Mouse (Mus musculus): ENCODE data around the gene Arrdc4. TPM values are rescaled to one million over a fixed set of nuclear protein-coding genes. Genes with fewer than 3 reads are reported as not detected.

The Arrdc4 gene
- polyA plus RNA-seq (2015; fragmentation: Nextera tagmentation; extraction: Ambion mirVana): 32.1 and 34.4 TPM in 2 replicates

DNA sequence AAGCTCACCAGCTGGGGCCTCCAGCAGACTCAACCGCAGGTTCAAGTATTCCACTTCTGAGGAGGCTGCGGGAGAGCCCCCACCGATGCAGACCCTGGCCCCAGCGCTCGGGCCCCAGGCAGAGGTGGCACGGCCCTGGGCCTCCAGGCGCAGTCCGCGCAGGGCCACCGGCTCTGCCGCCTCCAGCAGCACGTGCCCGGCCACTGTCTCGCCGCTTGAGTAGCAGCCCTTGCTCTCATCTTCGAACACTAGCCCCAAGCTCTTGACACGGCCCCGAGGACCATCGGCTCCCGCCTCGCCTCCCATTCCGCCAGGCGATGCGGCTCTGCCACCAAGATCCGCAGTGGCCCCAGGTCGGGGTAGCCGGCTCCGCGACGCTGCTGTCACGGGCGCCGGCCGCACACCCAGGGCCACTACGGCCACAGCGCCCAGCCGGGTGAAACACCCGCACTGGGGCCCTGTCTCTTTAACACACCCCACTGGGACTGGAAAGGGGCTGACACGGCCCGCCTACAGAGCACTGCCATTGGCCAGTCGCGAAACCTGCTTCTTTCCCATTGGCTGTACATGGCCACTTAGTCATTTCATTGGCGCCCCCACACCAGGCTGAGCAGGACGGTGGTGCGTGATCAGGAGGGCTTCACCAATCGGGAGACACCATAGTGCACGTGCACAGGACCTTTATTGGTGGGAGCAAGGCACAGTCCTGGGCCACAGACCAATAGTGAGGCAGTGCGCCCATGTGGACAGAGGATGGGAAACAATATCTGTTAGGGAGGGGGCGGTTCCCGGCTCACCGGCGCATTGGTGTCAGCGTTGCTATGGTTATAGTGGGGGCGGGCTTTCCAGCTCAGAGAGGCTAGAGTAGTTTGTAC is at the start of gene Arrdc4:
Arrdc4 (minus strand) TSS at position 481 of the 875 bp plus-strand sequence.
- Histone ChIP-seq H3K36me3 (no peaks in the 10 kb centered on the region), H3K4me1 (peaks cover 46% of the 10 kb centered on the region), H3K27me3 (no peaks in the 10 kb centered on the region), H3K27ac (replicated peaks) (peak within 1 kb of the TSS; percentile 81), H3K4me3 (peak within 1 kb of the TSS; percentile 75), H3K4me2 (replicated peaks) (peak within 1 kb of the TSS; percentile 83), H3K9me3 (no peaks in the 10 kb centered on the region), H3K9ac (replicated peaks) (peak within 1 kb of the TSS; percentile 75)
- WGBS: under 1% methylated on average over 54 of the region's 54 CpGs
- peak; percentile 100 for ATAC-seq (replicated peaks)

DNA sequence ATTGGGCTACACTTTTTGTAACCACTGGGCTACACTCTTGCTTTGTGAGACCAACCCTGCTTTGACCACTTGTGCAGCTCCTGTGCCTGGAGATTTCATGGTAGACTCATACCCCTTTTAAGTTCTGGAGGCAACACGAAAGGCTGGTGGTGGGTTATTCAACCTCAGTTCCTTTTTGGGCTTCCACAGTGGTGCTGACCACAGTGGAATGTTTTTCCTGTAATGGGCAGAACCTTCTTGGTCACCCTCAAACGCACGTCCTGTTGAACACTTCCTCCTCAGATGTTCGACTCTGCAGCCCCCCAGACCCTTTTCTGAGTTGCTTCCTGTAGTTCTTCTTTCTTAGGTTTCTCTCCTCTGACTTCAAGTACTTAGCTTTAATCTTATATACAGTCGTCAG is 46.5 kb upstream of the Arrdc4 start:
- H3K4me1 ChIP-seq: no peaks in the 10 kb centered on the region
- no peak overlapping the region for H3K9ac ChIP-seq (replicated peaks)
- H3K4me2 ChIP-seq (replicated peaks): no peak overlapping the region
- H3K27me3 ChIP-seq: no peaks in the 10 kb centered on the region
- no peak overlapping the region for H3K27ac ChIP-seq (replicated peaks)
- H3K36me3 ChIP-seq: no peaks in the 10 kb centered on the region
- no peak for ATAC-seq (replicated peaks)
- WGBS: 85% methylated on average over 5 of the region's 5 CpGs
- H3K4me3 ChIP-seq: no peak overlapping the region
- H3K9me3 ChIP-seq: no peaks in the 10 kb centered on the region

DNA sequence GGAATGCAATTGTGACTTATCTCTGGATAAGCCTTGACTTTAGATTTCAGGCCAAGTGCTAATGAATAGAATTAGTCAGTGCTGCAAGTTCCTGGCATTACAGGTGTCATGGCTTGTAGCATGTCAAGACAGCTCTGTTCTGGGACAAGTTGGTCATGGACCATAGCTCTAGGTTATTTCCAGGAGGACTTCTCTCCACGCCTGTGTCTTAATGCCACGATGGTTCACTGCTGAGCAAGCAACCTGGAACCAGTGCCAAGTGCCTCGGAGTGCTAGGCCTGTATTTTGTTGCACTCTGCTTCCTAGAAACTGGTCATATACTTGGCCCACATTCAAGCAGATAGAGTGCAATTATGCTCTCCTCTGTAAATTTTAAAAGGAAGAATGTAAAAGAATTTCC is 39.7 kb upstream of the Arrdc4 start:
- 83% methylated on average over 3 of the region's 3 CpGs for WGBS
- no peak for ATAC-seq (replicated peaks)

DNA sequence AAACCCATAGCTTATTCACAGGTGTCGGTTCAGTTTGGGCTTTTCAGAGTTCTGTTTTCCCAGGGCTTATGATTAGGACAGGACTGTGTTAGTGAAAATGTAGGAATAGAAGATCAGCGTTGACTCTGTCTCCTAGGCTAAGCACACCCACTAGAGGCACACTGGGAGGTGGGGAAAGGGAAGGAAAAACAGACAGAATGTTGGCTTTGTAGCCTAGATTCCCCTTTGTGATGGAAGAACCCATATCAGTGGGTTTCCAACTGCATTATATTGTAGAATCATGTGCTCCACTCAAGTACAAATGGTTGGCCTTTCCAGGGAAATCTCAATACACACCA is 22.7 kb upstream of the Arrdc4 start:
- no peaks in the 10 kb centered on the region for H3K36me3 ChIP-seq
- 84% methylated on average over 2 of the region's 2 CpGs for WGBS
- no peak for ATAC-seq (replicated peaks)
- H3K4me2 ChIP-seq (replicated peaks): no peak overlapping the region
- no peaks in the 10 kb centered on the region for H3K4me1 ChIP-seq
- H3K9me3 ChIP-seq: no peaks in the 10 kb centered on the region
- no peaks in the 10 kb centered on the region for H3K27me3 ChIP-seq
- no peak overlapping the region for H3K4me3 ChIP-seq
- no peak overlapping the region for H3K27ac ChIP-seq (replicated peaks)
- H3K9ac ChIP-seq (replicated peaks): no peak overlapping the region

More for the DNA sequence above, 39.7 kb upstream of the Arrdc4 start:
- no peaks in the 10 kb centered on the region for H3K4me1 ChIP-seq
- H3K9me3 ChIP-seq: no peaks in the 10 kb centered on the region
- H3K4me2 ChIP-seq (replicated peaks): no peak overlapping the region
- H3K27ac ChIP-seq (replicated peaks): no peak overlapping the region
- H3K9ac ChIP-seq (replicated peaks): no peak overlapping the region
- no peak overlapping the region for H3K4me3 ChIP-seq
- H3K36me3 ChIP-seq: no peaks in the 10 kb centered on the region
- H3K27me3 ChIP-seq: no peaks in the 10 kb centered on the region

DNA sequence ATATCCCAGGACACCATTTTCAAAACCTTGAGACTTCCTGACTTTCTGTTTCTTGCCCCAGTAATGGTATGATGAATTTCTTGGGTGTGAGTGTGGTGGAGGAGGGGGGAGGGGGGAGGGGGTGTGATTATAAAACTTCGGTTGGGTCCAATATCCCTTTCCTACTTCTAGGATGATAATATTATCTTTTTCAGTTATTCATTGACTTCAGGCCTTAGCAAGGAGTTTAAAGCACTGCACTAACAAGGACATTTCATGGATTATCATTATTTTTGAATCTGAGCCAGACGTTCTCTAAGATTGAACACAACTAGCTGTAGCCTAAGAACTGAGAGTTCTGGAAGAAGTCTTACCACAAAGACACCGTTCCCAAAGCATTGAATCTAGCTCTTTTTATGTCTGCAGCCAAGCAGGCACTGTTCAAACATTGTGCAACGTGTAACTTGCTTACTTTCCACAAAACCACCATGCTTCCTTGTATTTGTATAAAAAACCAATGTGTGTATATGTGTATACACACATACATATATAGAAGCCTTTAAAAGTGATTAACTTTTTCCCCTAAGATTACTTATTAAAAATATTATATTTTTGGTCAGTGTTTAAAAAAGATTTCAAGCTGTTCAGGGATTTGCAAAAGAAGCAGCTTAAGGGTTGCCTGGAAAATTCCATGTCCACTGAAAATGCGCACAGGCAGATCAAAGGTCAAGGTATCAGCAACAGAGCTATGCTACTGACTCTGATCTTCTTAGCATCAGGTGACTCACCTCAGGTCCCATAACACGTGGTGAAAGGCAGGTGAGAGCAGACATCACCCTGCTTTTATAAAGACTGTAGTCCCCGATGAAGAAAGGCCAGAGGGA is 22.1 kb upstream of the Arrdc4 start:
- WGBS: 76% methylated on average over 7 of the region's 7 CpGs

DNA sequence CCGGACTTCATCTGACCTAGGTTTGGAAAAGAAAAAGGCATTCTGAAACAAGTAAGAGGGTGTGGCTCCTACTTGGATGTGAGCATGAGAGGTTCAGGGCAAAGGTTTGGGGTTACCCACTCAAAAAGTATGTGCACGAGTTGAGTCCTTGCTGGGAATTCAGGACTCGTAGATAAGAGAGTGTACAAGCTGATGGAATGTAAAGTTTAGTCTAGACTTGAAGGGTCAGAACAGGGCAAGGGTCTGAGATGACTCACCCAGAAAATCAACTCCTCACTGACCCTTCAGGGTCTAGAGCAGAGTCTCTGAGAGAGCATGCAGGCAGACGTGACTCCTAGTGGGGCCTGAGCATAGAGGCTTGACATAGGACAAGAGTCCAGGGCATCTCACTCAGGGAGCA is 16.9 kb upstream of the Arrdc4 start:
- ATAC-seq (replicated peaks): no peak
- Histone ChIP-seq H3K4me1 (no peaks in the 10 kb centered on the region), H3K9me3 (no peaks in the 10 kb centered on the region), H3K9ac (replicated peaks) (no peak overlapping the region), H3K4me3 (no peak overlapping the region), H3K36me3 (no peaks in the 10 kb centered on the region), H3K27ac (replicated peaks) (no peak overlapping the region), H3K27me3 (no peaks in the 10 kb centered on the region), H3K4me2 (replicated peaks) (no peak overlapping the region)
- WGBS: 90% methylated on average over 4 of the region's 4 CpGs

More for the DNA sequence above, 22.1 kb upstream of the Arrdc4 start:
- Histone ChIP-seq H3K27me3 (no peaks in the 10 kb centered on the region), H3K27ac (replicated peaks) (no peak overlapping the region), H3K4me1 (no peaks in the 10 kb centered on the region), H3K36me3 (no peaks in the 10 kb centered on the region), H3K9ac (replicated peaks) (no peak overlapping the region), H3K9me3 (no peaks in the 10 kb centered on the region), H3K4me2 (replicated peaks) (no peak overlapping the region), H3K4me3 (no peak overlapping the region)
- ATAC-seq (replicated peaks): no peak

DNA sequence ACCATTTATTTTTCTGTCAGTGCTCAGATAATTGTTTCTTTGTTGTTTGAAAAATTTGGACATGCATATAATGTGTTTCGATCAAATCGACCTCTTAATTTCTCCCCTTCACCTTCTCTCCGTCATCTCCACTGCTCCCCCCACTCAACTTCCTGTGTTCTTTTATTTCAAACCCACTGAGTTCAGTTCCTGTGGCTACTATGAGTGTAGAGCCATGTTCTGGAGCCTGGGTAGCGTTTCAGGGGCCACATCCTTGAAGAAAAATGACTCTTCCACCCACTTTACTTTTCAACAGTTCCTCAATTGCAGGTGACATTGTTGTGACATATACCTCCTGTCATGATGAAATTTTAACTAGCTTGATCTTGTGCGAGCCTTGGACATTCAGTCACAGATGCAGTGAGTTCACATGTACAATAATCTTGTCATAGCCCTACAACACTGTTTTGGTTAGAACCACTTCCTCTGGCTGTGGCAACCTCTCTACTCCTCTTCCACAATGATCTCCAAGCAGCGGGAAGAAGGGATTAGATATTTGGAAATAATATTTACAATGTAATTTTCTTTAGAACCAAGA is 10.2 kb upstream of the Arrdc4 start:
- no peaks in the 10 kb centered on the region for H3K36me3 ChIP-seq
- no peaks in the 10 kb centered on the region for H3K4me1 ChIP-seq
- no peaks in the 10 kb centered on the region for H3K9me3 ChIP-seq
- H3K27me3 ChIP-seq: no peaks in the 10 kb centered on the region
- no peak overlapping the region for H3K4me3 ChIP-seq
- no peak overlapping the region for H3K4me2 ChIP-seq (replicated peaks)
- H3K9ac ChIP-seq (replicated peaks): no peak overlapping the region
- ATAC-seq (replicated peaks): no peak
- H3K27ac ChIP-seq (replicated peaks): no peak overlapping the region
- 84% methylated on average over 6 of the region's 6 CpGs for WGBS

DNA sequence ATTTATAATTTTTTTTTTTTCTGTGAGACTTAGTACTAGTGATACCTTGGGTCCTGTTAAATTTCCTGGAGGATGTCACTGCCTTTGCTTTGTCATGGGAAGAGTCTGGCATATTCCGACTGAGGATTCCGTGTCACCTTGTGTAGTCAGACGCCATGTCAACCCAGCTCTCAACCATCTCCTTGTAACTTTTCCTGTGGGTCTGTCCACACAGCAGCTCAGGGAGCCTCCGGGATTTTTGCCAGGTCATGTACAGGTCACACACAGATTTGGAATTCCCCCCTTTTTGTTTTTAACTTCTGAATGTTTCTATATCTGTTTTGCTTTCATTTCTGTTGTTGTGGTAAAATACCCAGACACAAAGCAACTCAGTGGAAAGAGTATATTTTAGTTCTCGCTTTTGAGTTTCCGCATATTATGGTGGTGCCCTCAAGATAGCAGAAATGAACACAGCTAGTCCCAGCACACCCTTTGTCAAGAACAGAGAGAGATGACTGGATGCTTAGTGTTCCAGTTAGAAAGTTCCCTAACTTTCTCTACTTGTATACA is 7.7 kb upstream of the Arrdc4 start:
- H3K4me2 ChIP-seq (replicated peaks): no peak overlapping the region
- WGBS: 91% methylated on average over 6 of the region's 6 CpGs
- H3K4me1 ChIP-seq: no peaks in the 10 kb centered on the region
- H3K27ac ChIP-seq (replicated peaks): no peak overlapping the region
- no peaks in the 10 kb centered on the region for H3K36me3 ChIP-seq
- no peak overlapping the region for H3K9ac ChIP-seq (replicated peaks)
- H3K4me3 ChIP-seq: no peak overlapping the region
- H3K9me3 ChIP-seq: no peaks in the 10 kb centered on the region
- H3K27me3 ChIP-seq: no peaks in the 10 kb centered on the region
- ATAC-seq (replicated peaks): no peak

DNA sequence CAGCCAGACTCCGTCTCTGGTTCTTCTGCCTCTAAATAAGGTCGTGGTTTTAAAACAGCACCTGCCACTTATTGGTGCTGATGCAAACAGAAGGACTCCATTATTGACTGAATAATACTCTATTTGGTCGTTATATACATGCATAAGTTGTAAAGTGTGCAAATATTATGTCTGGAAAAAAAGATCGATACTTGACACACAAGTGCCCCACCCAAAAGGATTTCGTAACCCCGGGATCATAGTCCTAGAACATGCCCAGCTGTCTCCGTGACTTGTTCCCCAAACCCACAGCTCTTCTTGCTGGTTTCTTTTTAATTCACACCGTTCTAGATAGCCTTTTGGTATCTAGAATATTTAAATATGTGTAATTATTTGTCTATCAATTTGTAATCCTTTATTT is 878 bp upstream of the Arrdc4 start:
- Histone ChIP-seq H3K27ac (replicated peaks) (no peak overlapping the region), H3K9me3 (no peaks in the 10 kb centered on the region), H3K4me3 (peak overlapping the region; percentile 75), H3K9ac (replicated peaks) (peak overlapping the region; percentile 24; the same call in 1 of the 2 replicates), H3K27me3 (no peaks in the 10 kb centered on the region), H3K4me2 (replicated peaks) (peak overlapping the region; percentile 83), H3K4me1 (peaks cover 37% of the 10 kb centered on the region), H3K36me3 (no peaks in the 10 kb centered on the region)
- ATAC-seq (replicated peaks): no peak
- 67% methylated on average over 8 of the region's 8 CpGs for WGBS

DNA sequence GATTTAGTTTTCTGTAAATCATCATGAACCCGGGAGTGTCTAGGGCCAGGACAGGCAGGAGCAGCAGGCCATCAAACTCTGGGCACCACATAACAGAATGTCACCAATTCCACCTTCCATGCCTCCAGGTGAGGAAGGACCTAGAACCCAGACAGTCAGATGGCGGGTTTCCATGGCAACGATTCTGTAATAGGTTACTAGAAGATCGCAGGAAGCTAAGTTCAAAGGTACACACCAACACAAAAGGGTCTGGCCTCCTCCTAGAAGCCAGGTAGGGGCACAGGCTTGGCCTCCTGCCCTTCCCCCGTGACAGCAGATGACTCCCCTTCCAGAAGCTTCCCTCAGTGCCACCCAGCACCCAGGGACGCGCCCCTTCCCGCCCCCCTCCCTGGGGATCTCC is 680 bp downstream of the Arrdc4 start:
- Histone ChIP-seq H3K27ac (replicated peaks) (peak overlapping the region; percentile 81), H3K36me3 (no peaks in the 10 kb centered on the region), H3K4me2 (replicated peaks) (peak overlapping the region; percentile 83), H3K9me3 (no peaks in the 10 kb centered on the region), H3K4me1 (peaks cover 50% of the 10 kb centered on the region), H3K27me3 (no peaks in the 10 kb centered on the region), H3K4me3 (peak overlapping the region; percentile 75), H3K9ac (replicated peaks) (peak overlapping the region; percentile 75)
- ATAC-seq (replicated peaks): no peak
- WGBS: 16% methylated on average over 8 of the region's 8 CpGs

DNA sequence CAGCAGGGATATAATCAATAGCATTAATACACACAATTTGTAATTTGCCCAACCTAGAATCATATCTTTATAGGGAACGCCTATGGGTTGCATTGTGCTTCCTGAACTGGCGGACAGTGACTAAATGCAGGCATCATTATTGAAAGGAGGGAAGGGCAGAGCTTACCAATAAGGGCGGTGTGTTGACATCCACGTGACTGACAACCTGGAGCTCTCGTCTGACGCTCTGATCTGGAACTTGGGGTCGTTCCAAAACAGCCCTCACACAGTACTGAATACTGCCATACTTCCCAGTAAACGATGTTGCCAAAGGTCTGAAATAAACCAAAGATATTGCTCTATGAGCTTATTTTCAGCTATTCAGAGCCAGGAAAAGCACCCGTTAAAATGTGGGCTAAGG is 4.4 kb downstream of the Arrdc4 start:
- 24% methylated on average over 9 of the region's 9 CpGs for WGBS

DNA sequence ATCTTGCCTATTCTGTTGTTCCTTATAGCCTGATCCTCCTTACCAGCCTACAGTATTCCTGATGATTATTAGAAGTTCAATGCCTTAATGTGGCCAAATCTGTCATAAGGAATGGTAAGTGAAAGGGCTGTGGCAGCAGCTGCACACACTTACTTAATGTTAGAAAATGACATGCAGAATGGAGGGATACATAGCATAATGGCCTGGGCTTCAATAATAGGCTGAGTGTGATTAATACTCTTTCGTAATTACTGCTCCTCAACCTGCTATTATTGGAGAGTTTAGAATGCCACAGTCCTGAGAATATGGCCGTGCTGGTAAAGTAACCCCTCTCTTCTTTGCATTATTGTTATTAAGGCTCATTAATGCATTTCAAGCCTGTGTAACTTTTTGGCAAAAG is 4.8 kb downstream of the Arrdc4 start:
- H3K36me3 ChIP-seq: peaks cover 22% of the 10 kb centered on the region
- peak; percentile 7 for ATAC-seq (replicated peaks)
- peak overlapping the region; percentile 75 for H3K27ac ChIP-seq (replicated peaks)
- no peaks in the 10 kb centered on the region for H3K27me3 ChIP-seq
- H3K9ac ChIP-seq (replicated peaks): no peak overlapping the region
- WGBS: 26% methylated on average over 2 of the region's 2 CpGs
- no peaks in the 10 kb centered on the region for H3K9me3 ChIP-seq
- H3K4me2 ChIP-seq (replicated peaks): peak overlapping the region; percentile 24
- H3K4me3 ChIP-seq: no peak overlapping the region
- H3K4me1 ChIP-seq: peaks cover 46% of the 10 kb centered on the region

More for the DNA sequence above, 4.4 kb downstream of the Arrdc4 start:
- H3K36me3 ChIP-seq: peaks cover 18% of the 10 kb centered on the region
- H3K9ac ChIP-seq (replicated peaks): no peak overlapping the region
- H3K4me3 ChIP-seq: no peak overlapping the region
- peak overlapping the region; percentile 24 for H3K4me2 ChIP-seq (replicated peaks)
- no peaks in the 10 kb centered on the region for H3K9me3 ChIP-seq
- H3K27me3 ChIP-seq: no peaks in the 10 kb centered on the region
- H3K4me1 ChIP-seq: peaks cover 49% of the 10 kb centered on the region
- no peak; the same call in 1 of the 2 replicates for ATAC-seq (replicated peaks)
- H3K27ac ChIP-seq (replicated peaks): peak overlapping the region; percentile 75

All from forebrain, embryonic 15.5 days (tissue).